Mouse (Mus musculus) left cerebral cortex, postnatal 36 days (tissue): Measurements from ENCODE around the gene Nop58. TPM values are rescaled to one million over a fixed set of nuclear protein-coding genes. Genes with fewer than 3 reads are reported as not detected.

Experiments
- DNase-seq, 2 experiments: peaks; one replicate each; pipeline ENCODE4 v3.0.0; 2021 to 2022; ENCODE audit warnings: low spot score in 2 of 2, mixed read lengths in 1 of 2
- intact Hi-C: fragments of 180-260 bp; cut with DNase I; formaldehyde crosslinking; loops from one replicate; pipeline ENCODE4 v1.15.1; 2025
- total RNA-seq, 2 experiments: library from RNA; stranded (reverse); gene quantifications; 2 replicates each; pipeline ENCODE4 v1.2.3; 2021

Gene Nop58
- total RNA-seq, 2 experiments from 2014 or later: 49.8 to 51.3 TPM

DNA sequence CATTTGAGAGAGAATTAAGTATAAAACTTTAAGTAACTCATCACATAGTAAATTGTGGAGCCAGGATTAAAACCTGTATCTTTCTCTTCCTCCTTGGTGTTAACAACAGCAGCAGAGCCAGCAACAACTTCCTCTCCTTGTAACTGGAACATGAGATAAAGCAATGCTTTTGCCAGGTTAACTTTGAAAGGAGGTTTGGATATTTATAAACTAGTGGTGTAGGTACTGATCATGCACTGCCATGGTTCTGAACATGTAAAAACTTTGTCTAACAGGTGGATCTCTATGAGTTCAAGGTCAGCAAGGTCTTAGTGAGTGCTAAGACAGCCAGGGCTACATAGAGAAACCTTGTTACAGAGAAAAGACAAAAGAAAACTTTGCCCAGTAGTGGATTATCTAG, 81.9 kb downstream of the Nop58 start:
- no peak for DNase-seq
- intact Hi-C loops: loop anchor here (10.0 kb wide), 2 partner anchors 58 to 108 kb away; no protein-coding TSS in a partner anchor

Other genes starting within 250 kb of the Nop58 start
- 1 to 10 TPM; 5.5 to 6.4 TPM for gene Fzd7, start 202.5 kb upstream of the Nop58 start, total RNA-seq
- gene Gm973, start 168.7 kb upstream of the Nop58 start, total RNA-seq: 10 to 100 TPM; 12.2 to 12.5 TPM
- gene Sumo1, start 14.1 kb upstream of the Nop58 start, total RNA-seq: 100 to 1,000 TPM; 121 to 123 TPM
- 100 to 1,000 TPM in 1 of 2 experiments, 10 to 100 TPM in 1; 93.4 to 103 TPM for gene Bmpr2, start 78.4 kb downstream of the Nop58 start, total RNA-seq
- gene Fam117b, start 228.0 kb downstream of the Nop58 start, total RNA-seq: 10 to 100 TPM; 53.4 to 53.5 TPM